Mouse (Mus musculus) intestine, embryonic 14.5 days (tissue): ENCODE data around the gene Aaas. TPM values are rescaled to one million over a fixed set of nuclear protein-coding genes. Genes with fewer than 3 reads are reported as not detected.
"Not testable (repeated sequence)": the region's sequence is repeated elsewhere in the genome, so short reads cannot be mapped to it uniquely, and the experiment has no call there.

ENCODE experiments used
- ATAC-seq: fragments of 200-750 bp; cut with Nextera tagmentation; replicated peaks from 2 replicates; pipeline ENCODE4 v1.8.0; 2017; ENCODE audit warnings: low read depth, moderate number of reproducible peaks, moderate TSS enrichment, moderate library complexity; ENCODE audit not compliant: low FRiP score, low TSS enrichment
- DNase-seq: peaks from one replicate; pipeline ENCODE4 v3.0.0-alpha.2; 2018; ENCODE audit warnings: low spot score
- H3K27ac ChIP-seq: fragments of 300-500 bp; sonication (generic); 2 replicates; pipeline ENCODE4 v1.5.1; 2014; ENCODE audit warnings: low read depth, mild to moderate bottlenecking, control low read depth
- H3K27me3 ChIP-seq: fragments of 300-500 bp; sonication (generic); replicated peaks from 2 replicates; pipeline ENCODE4 v1.6.1; 2014; ENCODE audit warnings: low read length, control low read depth; ENCODE audit not compliant: control insufficient read depth, insufficient read depth
- H3K36me3 ChIP-seq: fragments of 300-500 bp; sonication (generic); 2 replicates; pipeline ENCODE4 v1.6.1; 2014; ENCODE audit warnings: low read length, control low read depth; ENCODE audit not compliant: control insufficient read depth, insufficient read depth
- H3K4me1 ChIP-seq: fragments of 300-500 bp; sonication (generic); replicated peaks from 2 replicates; pipeline ENCODE4 v1.6.1; 2014; ENCODE audit warnings: low read length, control low read depth, mixed read lengths; ENCODE audit not compliant: control insufficient read depth, insufficient read depth
- H3K4me2 ChIP-seq: fragments of 300-500 bp; sonication (generic); 2 replicates; pipeline ENCODE4 v1.6.1; 2014; ENCODE audit warnings: low read length
- H3K4me3 ChIP-seq: fragments of 300-500 bp; sonication (generic); 2 replicates; pipeline ENCODE4 v1.5.1; 2014; ENCODE audit warnings: low read depth, low read length, control low read depth, mixed read lengths
- H3K9ac ChIP-seq: fragments of 300-500 bp; sonication (generic); 2 replicates; pipeline ENCODE4 v1.6.1; 2014; ENCODE audit warnings: mild to moderate bottlenecking, low read length
- H3K9me3 ChIP-seq: fragments of 300-500 bp; sonication (generic); 2 replicates; pipeline ENCODE4 v1.6.1; 2016; ENCODE audit warnings: low read length, control low read depth; ENCODE audit not compliant: control insufficient read depth
- WGBS: fragments of 180-500 bp; shearing (Covaris S2); extraction: QIAGEN DNeasy Blood & Tissue Kit; methylation state at CpG from one replicate; pipeline ENCODE4 v1.1.7; 2014; 5-methylcytosine and 5-hydroxymethylcytosine counted together
- polyA plus RNA-seq: library from polyadenylated mRNA; unstranded; fragments of >200 nt; fragmentation: Nextera tagmentation; extraction: Ambion mirVana; gene quantifications from 2 replicates; pipeline ENCODE4 v1.2.1, GENCODE M21; 2014

Gene Aaas
- polyA plus RNA-seq, 1 experiment from 2014 or later, result 64.1 TPM

GRCm38 (mm10) chr15:102353986-102354385, 3.4 kb upstream of the Aaas start:
- Histone ChIP-seq H3K27me3 (peaks cover 22% of the 10 kb centered on the region), H3K4me1 (peaks cover 26% of the 10 kb centered on the region), H3K4me3 (no peak overlapping the region), H3K9ac (no peak overlapping the region), H3K4me2 (no peak overlapping the region), H3K9me3 (no peaks in the 10 kb centered on the region), H3K27ac (no peak overlapping the region), H3K36me3 (no peaks in the 10 kb centered on the region)
- 93% methylated on average over 2 of the region's 2 CpGs for WGBS
- ATAC-seq, result no peak
- no peak for DNase-seq

- ATAC-seq (no peak), DNase-seq (no peak)
- Histone ChIP-seq H3K4me2 (no peak overlapping the region), H3K27me3 (peaks cover 6% of the 10 kb centered on the region; the same call in 1 of the 2 replicates), H3K4me3 (no peak overlapping the region), H3K4me1 (peaks cover 19% of the 10 kb centered on the region), H3K27ac (no peak overlapping the region), H3K9me3 (no peaks in the 10 kb centered on the region), H3K9ac (no peak overlapping the region), H3K36me3 (no peaks in the 10 kb centered on the region)
- WGBS, result 57% methylated on average over 2 of the region's 2 CpGs
Measured at GRCm38 (mm10) chr15:102352177-102352576, 1.6 kb upstream of the Aaas start.

- H3K27me3 ChIP-seq, result no peaks in the 10 kb centered on the region
- ATAC-seq (0 out of 2 replicates have a peak, but pooled peaks have one; percentile 1), DNase-seq (no peak)
- peak overlapping the region; percentile 84 for H3K9ac ChIP-seq
- WGBS, result 7% methylated on average over 11 of the region's 11 CpGs
- peak overlapping the region; percentile 76 for H3K4me3 ChIP-seq
- peaks cover 12% of the 10 kb centered on the region for H3K36me3 ChIP-seq
- H3K4me1 ChIP-seq, result peaks cover 15% of the 10 kb centered on the region
- H3K27ac ChIP-seq, result peak overlapping the region; percentile 67
- H3K9me3 ChIP-seq, result no peaks in the 10 kb centered on the region
- peak overlapping the region; percentile 55 for H3K4me2 ChIP-seq
Measured at GRCm38 (mm10) chr15:102350942-102351291, 346 bp upstream of the Aaas start.

GRCm38 (mm10) chr15:102346444-102346843, 4.1 kb downstream of the Aaas start:
- 60% methylated on average over 4 of the region's 4 CpGs for WGBS
- no peak overlapping the region for H3K4me3 ChIP-seq

GRCm38 (mm10) chr15:102344490-102344889, 6.1 kb downstream of the Aaas start:
- H3K27me3 ChIP-seq, result no peaks in the 10 kb centered on the region
- no peak for ATAC-seq
- no peak overlapping the region for H3K4me3 ChIP-seq
- H3K9ac ChIP-seq, result no peak overlapping the region
- no peak overlapping the region for H3K27ac ChIP-seq
- H3K9me3 ChIP-seq, result no peaks in the 10 kb centered on the region
- peaks cover 50% of the 10 kb centered on the region for H3K36me3 ChIP-seq
- DNase-seq, result no peak
- H3K4me1 ChIP-seq, result peaks cover under 1% of the 10 kb centered on the region; the same call in 1 of the 2 replicates
- H3K4me2 ChIP-seq, result no peak overlapping the region
- 94% methylated on average over 3 of the region's 3 CpGs for WGBS

More at GRCm38 (mm10) chr15:102346444-102346843, 4.1 kb downstream of the Aaas start:
- H3K4me1 ChIP-seq, result peaks cover 10% of the 10 kb centered on the region
- H3K9me3 ChIP-seq, result no peaks in the 10 kb centered on the region
- DNase-seq, result no peak
- no peak overlapping the region for H3K27ac ChIP-seq
- H3K9ac ChIP-seq, result no peak overlapping the region
- peaks cover 41% of the 10 kb centered on the region for H3K36me3 ChIP-seq
- no peak for ATAC-seq
- no peak overlapping the region for H3K4me2 ChIP-seq
- H3K27me3 ChIP-seq, result no peaks in the 10 kb centered on the region

- WGBS, result 11% methylated on average over 1 of the region's 1 CpGs
- Histone ChIP-seq H3K4me1 (no peaks in the 10 kb centered on the region), H3K4me2 (no peak overlapping the region), H3K9ac (no peak overlapping the region), H3K27me3 (no peaks in the 10 kb centered on the region), H3K4me3 (no peak overlapping the region), H3K36me3 (peaks cover 70% of the 10 kb centered on the region), H3K27ac (no peak overlapping the region), H3K9me3 (no peaks in the 10 kb centered on the region)
- DNase-seq (no peak), ATAC-seq (no peak)
Measured at GRCm38 (mm10) chr15:102341580-102341979, 9.0 kb downstream of the Aaas start.

GRCm38 (mm10) chr15:102339612-102340011, 11.0 kb downstream of the Aaas start:
- Histone ChIP-seq H3K9me3 (no peaks in the 10 kb centered on the region), H3K27ac (no peak overlapping the region), H3K4me2 (no peak overlapping the region), H3K27me3 (no peaks in the 10 kb centered on the region), H3K9ac (no peak overlapping the region), H3K36me3 (peaks cover 61% of the 10 kb centered on the region), H3K4me1 (no peaks in the 10 kb centered on the region), H3K4me3 (no peak overlapping the region)
- DNase-seq (no peak), ATAC-seq (no peak)
- WGBS, result 54% methylated on average over 5 of the region's 5 CpGs

- Histone ChIP-seq H3K4me1 (peaks cover 10% of the 10 kb centered on the region; the same call in 1 of the 2 replicates), H3K9me3 (no peaks in the 10 kb centered on the region), H3K27ac (no peak overlapping the region), H3K4me2 (no peak overlapping the region), H3K4me3 (no peak overlapping the region), H3K27me3 (no peaks in the 10 kb centered on the region), H3K36me3 (peaks cover 63% of the 10 kb centered on the region), H3K9ac (no peak overlapping the region)
- no peak for DNase-seq
- ATAC-seq, result no peak
- WGBS, result 91% methylated on average over 4 of the region's 4 CpGs
Measured at GRCm38 (mm10) chr15:102336946-102337345, 13.6 kb downstream of the Aaas start.

GRCm38 (mm10) chr15:102335925-102336324, 14.6 kb downstream of the Aaas start:
- H3K27me3 ChIP-seq, ATAC-seq, H3K9ac ChIP-seq: not testable (repeated sequence)

More at GRCm38 (mm10) chr15:102335925-102336324, 14.6 kb downstream of the Aaas start:
- Histone ChIP-seq H3K36me3 (peaks cover 63% of the 10 kb centered on the region), H3K4me1 (peaks cover 16% of the 10 kb centered on the region)
- not testable (repeated sequence) for H3K27ac ChIP-seq, DNase-seq, H3K4me2 ChIP-seq, H3K4me3 ChIP-seq, H3K9me3 ChIP-seq
- WGBS, result 87% methylated on average over 5 of the region's 5 CpGs
